Mouse (Mus musculus) C2C12 (cell line): Measurements from ENCODE around the gene Gm10719. TPM values are rescaled to one million over a fixed set of nuclear protein-coding genes. Genes with fewer than 3 reads are reported as not detected.
"Not testable (repeated sequence)": the region's sequence is repeated elsewhere in the genome, so short reads cannot be mapped to it uniquely, and the experiment has no call there.

Experiments
- H3K27me3 ChIP-seq: one replicate; pipeline ENCODE4 v1.6.1; 2011; ENCODE audit not compliant: control insufficient read depth, insufficient read depth, insufficient read length
- H3K36me3 ChIP-seq: one replicate; pipeline ENCODE4 v1.6.1; 2011; ENCODE audit not compliant: control insufficient read depth, insufficient read depth
- H3K4me3 ChIP-seq: one replicate; pipeline ENCODE4 v1.5.1; 2011; ENCODE audit warnings: mild to moderate bottlenecking, control low read depth; ENCODE audit not compliant: poor library complexity, insufficient read depth, severe bottlenecking
- H3K79me2 ChIP-seq: one replicate; pipeline ENCODE4 v1.6.1; 2011; ENCODE audit not compliant: control insufficient read depth, insufficient read depth
- H3K79me3 ChIP-seq: one replicate; pipeline ENCODE4 v1.6.1; 2011; ENCODE audit warnings: low read depth, control low read depth
- H3ac ChIP-seq: one replicate; pipeline ENCODE3; 2011; ENCODE audit warnings: low read depth; ENCODE audit not compliant: control insufficient read depth, insufficient read length
- polyA plus RNA-seq: library from polyadenylated mRNA; unstranded; fragments of >200 nt; fragmentation: generic; extraction: Trizol; gene quantifications from one replicate; pipeline ENCODE4 v1.2.1, GENCODE M21; 2012; ENCODE audit warnings: missing spikeins

Gene Gm10719
- polyA plus RNA-seq, 1 experiment: not detected

DNA sequence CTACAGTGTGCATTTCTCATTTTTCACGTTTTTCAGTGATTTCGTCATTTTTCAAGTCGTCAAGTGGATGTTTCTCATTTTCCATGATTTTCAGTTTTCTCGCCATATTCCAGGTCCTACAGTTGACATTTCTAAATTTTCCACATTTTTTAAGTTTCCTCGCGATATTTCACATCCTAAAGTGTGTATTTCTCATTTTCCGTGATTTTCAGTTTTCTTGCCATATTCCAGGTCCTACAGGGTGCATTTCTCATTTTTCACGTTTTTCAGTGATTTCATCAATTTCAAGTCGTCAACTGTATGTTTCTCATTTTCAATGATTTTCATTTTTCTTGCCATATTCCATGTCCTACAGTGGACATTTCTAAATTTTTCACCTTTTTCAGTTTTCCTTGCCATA is 1.9 kb upstream of the Gm10719 start, which contains the start of gene Gm10720:
Gene Gm10720 (plus strand): TSS at position 301 of the 400 bp plus-strand sequence.
- H3K4me3 ChIP-seq: not testable (repeated sequence)

DNA sequence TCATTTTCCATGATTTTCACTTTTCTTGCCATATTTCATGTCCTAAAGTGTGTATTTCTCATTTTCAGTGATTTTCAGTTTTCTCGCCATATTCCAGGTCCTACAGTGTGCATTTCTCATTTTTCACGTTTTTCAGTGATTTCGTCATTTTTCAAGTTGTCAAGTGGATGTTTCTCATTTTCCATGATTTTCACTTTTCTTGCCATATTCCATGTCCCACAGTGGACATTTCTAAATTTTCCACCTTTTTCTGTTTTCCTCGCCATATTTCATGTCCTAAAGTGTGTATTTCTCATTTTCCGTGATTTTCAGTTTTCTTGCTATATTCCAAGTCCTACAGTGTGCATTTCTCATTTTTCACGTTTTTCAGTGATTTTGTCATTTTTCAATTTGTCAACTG is 1.3 kb upstream of the Gm10719 start:
- H3K79me3 ChIP-seq, H3K4me3 ChIP-seq, H3K79me2 ChIP-seq, H3ac ChIP-seq, H3K36me3 ChIP-seq, H3K27me3 ChIP-seq: not testable (repeated sequence)

More for the DNA sequence above, 1.9 kb upstream of the Gm10719 start, which contains the start of gene Gm10720:
- H3K79me3 ChIP-seq, H3K79me2 ChIP-seq, H3K36me3 ChIP-seq, H3ac ChIP-seq, H3K27me3 ChIP-seq: not testable (repeated sequence)

DNA sequence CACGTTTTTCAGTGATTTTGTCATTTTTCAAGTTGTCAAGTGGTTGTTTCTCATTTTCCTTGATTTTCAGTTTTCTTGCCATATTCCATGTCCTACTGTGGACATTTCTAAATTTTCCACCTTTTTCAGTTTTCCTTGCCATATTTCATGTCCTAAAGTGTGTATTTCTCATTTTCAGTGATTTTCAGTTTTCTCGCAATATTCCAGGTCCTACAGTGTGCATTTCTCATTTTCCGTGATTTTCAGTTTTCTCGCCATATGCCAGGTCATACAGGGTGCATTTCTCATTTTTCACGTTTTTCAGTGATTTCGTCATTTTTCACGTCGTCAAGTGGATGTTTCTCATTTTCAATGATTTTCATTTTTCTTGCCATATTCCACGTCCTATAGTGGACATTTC is 1.7 kb downstream of the Gm10719 start:
- not testable (repeated sequence) for H3K79me3 ChIP-seq, H3K27me3 ChIP-seq, H3K4me3 ChIP-seq, H3K79me2 ChIP-seq, H3ac ChIP-seq, H3K36me3 ChIP-seq

DNA sequence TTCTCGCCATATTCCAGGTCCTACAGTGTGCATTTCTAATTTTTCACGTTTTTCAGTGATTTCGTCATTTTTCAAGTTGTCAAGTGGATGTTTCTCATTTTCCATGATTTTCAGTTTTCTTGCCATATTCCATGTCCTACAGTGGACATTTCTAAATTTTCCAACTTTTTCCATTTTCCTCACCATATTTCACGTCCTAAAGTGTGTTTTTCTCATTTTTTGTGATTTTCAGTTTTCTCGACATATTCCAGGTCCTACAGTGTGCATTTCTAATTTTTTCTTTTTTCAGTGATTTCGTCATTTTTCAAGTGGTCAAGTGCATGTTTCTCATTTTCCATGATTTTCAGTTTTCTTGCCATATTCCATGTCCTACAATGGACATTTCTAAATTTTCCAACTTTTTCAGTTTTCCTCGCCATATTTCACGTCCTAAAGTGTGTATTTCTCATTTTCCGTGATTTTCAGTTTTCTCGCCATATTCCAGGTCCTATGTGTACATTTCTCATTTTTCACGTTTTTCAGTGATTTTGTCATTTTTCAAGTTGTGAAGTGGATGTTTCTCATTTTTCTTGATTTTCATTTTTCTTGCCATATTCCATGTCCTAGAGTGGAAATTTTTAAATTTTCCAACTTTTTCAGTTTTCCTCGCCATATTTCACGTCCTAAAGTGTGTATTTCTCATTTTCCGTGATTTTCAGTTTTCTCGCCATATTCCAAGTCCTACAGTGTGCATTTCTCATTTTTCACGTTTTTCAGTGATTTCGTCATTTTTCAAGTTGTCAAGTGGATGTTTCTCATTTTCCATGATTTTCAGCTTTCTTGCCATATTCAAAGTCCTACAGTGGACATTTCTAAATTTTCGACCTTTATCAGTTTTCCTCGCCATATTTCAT is 2.9 kb downstream of the Gm10719 start:
- not testable (repeated sequence) for H3K36me3 ChIP-seq, H3K79me2 ChIP-seq, H3K27me3 ChIP-seq, H3K79me3 ChIP-seq, H3K4me3 ChIP-seq, H3ac ChIP-seq

DNA sequence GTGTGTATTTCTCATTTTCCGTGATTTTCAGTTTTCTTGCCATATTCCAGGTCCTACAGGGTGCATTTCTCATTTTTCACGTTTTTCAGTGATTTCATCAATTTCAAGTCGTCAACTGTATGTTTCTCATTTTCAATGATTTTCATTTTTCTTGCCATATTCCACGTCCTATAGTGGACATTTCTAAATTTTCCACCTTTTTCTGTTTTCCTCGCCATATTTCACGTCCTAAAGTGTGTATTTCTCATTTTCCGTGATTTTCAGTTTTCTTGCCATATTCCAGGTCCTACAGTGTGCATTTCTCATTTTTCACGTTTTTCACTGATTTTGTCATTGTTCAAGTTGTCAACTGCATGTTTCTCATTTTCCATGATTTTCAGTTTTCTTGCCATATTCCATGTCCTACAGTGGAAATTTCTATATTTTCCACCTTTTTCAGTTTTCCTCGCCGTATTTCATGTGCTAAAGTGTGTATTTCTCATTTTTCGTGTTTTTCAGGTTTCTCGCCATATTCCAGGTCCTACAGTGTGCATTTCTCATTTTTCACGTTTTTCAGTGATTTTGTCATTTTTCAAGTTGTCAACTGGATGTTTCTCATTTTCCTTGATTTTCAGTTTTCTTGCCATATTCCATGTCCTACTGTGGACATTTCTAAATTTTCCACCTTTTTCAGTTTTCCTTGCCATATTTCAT is 5.3 kb downstream of the Gm10719 start:
- H3K79me2 ChIP-seq, H3K79me3 ChIP-seq, H3K36me3 ChIP-seq, H3K4me3 ChIP-seq, H3K27me3 ChIP-seq, H3ac ChIP-seq: not testable (repeated sequence)

DNA sequence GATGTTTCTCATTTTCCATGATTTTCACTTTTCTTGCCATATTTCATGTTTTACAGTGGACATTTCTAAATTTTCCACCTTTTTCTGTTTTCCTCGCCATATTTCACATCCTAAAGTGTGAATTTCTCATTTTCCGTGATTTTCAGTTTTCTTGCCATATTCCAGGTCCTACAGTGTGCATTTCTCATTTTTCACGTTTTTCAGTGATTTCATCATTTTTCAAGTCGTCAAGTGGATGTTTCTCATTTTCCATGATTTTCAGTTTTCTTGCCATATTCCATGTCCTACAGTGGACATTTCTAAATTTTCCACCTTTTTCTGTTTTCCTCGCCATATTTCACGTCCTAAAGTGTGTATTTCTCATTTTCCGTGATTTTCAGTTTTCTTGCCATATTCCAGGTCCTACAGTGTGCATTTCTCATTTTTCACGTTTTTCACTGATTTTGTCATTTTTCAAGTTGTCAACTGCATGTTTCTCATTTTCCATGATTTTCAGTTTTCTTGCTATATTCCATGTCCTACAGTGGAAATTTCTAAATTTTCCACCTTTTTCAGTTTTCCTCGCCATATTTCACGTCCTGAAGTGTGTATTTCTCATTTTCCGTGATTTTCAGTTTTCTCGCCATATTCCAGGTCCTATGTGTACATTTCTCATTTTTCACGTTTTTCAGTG is 6.2 kb downstream of the Gm10719 start, which contains the start of gene Gm10718:
Gene Gm10718 (plus strand): TSS at position 236 of the 673 bp plus-strand sequence.
- H3K36me3 ChIP-seq: not testable (repeated sequence)

DNA sequence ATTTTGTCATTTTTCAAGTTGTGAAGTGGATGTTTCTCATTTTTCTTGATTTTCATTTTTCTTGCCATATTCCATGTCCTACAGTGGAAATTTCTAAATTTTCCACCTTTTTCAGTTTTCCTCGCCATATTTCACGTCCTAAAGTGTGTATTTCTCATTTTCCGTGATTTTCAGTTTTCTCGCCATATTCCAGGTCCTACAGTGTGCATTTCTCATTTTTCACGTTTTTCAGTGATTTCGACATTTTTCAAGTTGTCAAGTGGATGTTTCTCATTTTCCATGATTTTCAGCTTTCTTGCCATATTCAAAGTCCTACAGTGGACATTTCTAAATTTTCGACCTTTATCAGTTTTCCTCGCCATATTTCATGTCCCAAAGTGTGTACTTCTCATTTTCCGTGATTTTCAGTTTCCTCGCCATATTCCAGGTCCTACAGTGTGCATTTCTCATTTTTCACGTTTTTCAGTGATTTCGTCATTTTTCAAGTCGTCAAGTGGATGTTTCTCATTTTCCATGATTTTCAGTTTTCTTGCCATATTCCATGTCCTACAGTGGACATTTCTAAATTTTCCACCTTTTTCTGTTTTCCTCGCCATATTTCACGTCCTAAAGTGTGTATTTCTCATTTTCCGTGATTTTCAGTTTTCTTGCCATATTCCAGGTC is 6.9 kb downstream of the Gm10719 start:
- H3K36me3 ChIP-seq, H3K27me3 ChIP-seq: not testable (repeated sequence)

More for the DNA sequence above, 6.2 kb downstream of the Gm10719 start, which contains the start of gene Gm10718:
- H3ac ChIP-seq, H3K79me3 ChIP-seq, H3K79me2 ChIP-seq, H3K4me3 ChIP-seq, H3K27me3 ChIP-seq: not testable (repeated sequence)

DNA sequence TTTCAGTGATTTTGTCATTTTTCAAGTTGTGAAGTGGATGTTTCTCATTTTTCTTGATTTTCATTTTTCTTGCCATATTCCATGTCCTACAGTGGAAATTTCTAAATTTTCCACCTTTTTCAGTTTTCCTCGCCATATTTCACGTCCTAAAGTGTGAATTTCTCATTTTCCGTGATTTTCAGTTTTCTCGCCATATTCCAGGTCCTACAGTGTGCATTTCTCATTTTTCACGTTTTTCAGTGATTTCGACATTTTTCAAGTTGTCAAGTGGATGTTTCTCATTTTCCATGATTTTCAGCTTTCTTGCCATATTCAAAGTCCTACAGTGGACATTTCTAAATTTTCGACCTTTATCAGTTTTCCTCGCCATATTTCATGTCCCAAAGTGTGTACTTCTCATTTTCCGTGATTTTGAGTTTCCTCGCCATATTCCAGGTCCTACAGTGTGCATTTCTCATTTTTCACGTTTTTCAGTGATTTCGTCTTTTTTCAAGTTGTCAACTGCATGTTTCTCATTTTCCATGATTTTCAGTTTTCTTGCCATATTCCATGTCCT is 7.8 kb downstream of the Gm10719 start, which contains the start of gene Gm10717:
Gene Gm10717 (plus strand): TSS at position 506 of the 556 bp plus-strand sequence.
- H3K4me3 ChIP-seq, H3ac ChIP-seq, H3K79me3 ChIP-seq, H3K27me3 ChIP-seq, H3K36me3 ChIP-seq, H3K79me2 ChIP-seq: not testable (repeated sequence)

More for the DNA sequence above, 6.9 kb downstream of the Gm10719 start:
- H3ac ChIP-seq, H3K4me3 ChIP-seq, H3K79me3 ChIP-seq, H3K79me2 ChIP-seq: not testable (repeated sequence)

DNA sequence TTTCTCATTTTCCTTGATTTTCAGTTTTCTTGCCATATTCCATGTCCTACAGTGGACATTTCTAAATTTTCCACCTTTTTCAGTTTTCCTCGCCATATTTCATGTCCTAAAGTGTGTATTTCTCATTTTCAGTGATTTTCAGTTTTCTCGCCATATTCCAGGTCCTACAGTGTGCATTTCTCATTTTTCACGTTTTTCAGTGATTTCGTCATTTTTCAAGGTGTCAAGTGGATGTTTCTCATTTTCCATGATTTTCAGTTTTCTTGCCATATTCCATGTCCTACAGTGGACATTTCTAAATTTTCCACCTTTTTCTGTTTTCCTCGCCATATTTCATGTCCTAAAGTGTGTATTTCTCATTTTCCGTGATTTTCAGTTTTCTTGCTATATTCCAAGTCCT is 8.4 kb downstream of the Gm10719 start:
- H3K27me3 ChIP-seq, H3ac ChIP-seq, H3K79me3 ChIP-seq, H3K79me2 ChIP-seq, H3K4me3 ChIP-seq, H3K36me3 ChIP-seq: not testable (repeated sequence)

DNA sequence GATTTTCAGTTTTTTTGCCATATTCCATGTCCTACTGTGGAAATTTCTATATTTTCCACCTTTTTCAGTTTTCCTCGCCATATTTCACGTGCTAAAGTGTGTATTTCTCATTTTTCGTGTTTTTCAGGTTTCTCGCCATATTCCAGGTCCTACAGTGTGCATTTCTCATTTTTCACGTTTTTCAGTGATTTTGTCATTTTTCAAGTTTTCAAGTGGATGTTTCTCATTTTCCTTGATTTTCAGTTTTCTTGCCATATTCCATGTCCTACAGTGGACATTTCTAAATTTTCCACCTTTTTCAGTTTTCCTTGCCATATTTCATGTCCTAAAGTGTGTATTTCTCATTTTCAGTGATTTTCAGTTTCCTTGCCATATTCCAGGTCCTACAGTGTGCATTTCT is 8.9 kb downstream of the Gm10719 start:
- H3K4me3 ChIP-seq, H3K36me3 ChIP-seq, H3K27me3 ChIP-seq, H3K79me2 ChIP-seq, H3K79me3 ChIP-seq, H3ac ChIP-seq: not testable (repeated sequence)
